8 mouse cellular contexts compared by ENCODE assay signal in the genomic region with DNA sequence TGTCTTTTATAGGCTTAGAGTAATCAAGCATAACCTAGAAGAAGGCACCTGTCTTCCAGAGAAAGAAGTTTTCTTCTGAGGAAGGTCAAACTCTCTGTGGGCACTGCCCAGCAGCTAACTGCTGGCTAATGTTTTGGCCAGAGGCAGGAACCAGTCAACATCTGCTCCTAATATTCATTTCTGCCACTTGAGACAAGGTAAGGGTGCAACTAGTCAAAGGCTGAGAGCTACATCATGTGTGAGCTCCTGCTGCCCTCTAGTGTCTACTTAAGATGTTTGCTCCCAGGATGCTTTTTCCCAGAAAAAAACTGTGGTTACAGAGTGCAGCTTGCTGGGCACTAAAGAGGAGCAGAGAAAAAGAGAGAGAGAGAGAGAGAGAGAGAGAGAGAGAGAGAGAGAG. TPM values are rescaled to one million over a fixed set of nuclear protein-coding genes. Genes with fewer than 3 reads are reported as not detected.
A peak's percentile ranks its signal among the peaks of the same experiment; 100 is the strongest.
DNase-seq lines count a peak whose midpoint lies in the region; ATAC-seq lines count a peak whose summit lies in the region.

No protein-coding gene starts in this region.

- peak; percentile 44 for DNase-seq in CD4-positive, CD25-positive, alpha-beta regulatory T cell, adult 2 months (ENCODE audit: low read depth, low spot score)
- DNase-seq in thymus, postnatal 25 days: peak; percentile 8
- DNase-seq in thymus, postnatal 4 days: no peak
- peak; percentile 58 for DNase-seq in heart, adult 8-10 months (ENCODE audit: low spot score)
- peak; percentile 45 to 56 for DNase-seq in layer of hippocampus, postnatal 10 days (ENCODE audit: low spot score in 2 of 2)
- DNase-seq in naive thymus-derived CD4-positive, alpha-beta T cell, adult 2 months (ENCODE audit: low read depth): peak; percentile 24
- no peak for DNase-seq in urinary bladder, postnatal 14 days (ENCODE audit: low spot score)

- ATAC-seq in CD4-positive, CD25-positive, alpha-beta regulatory T cell, adult 4 months: no peak

RNA-seq across cellular contexts. Expression of gene Trim32, which starts 15.0 kb away (rescaled TPM):
- polyA plus RNA-seq in CD4-positive, CD25-positive, alpha-beta regulatory T cell, adult 4 months (2017; shearing (Covaris generic)): 10 to 100 TPM; 13.3 to 26.2 TPM
- 10 to 100 TPM; 13.3 to 20.2 (median 17.1) TPM for total RNA-seq in heart, adult 8-10 months (2022)
- 100 to 1,000 TPM; 172 to 183 TPM for total RNA-seq in layer of hippocampus, postnatal 10 days (2021)

Comparison
In these comparisons a context has a peak if more than half of its experiments do, and no peak if none do; other contexts are left out.
1. DNase-seq: peak in CD4-positive, CD25-positive, alpha-beta regulatory T cell, adult 2 months (single experiment), thymus, postnatal 25 days (single experiment), heart, adult 8-10 months (single experiment), layer of hippocampus, postnatal 10 days (2 of 2) and naive thymus-derived CD4-positive, alpha-beta T cell, adult 2 months (single experiment); none in thymus, postnatal 4 days (single experiment) and urinary bladder, postnatal 14 days (single experiment).
2. RNA of gene Trim32, which starts 15.0 kb away (total RNA-seq): 172 to 183 TPM in layer of hippocampus, postnatal 10 days; 13.3 to 20.2 TPM in heart, adult 8-10 months; every median in the first group is over 4 times any median in the second.